Mouse (Mus musculus) spleen, adult 2 months (tissue): Measurements from ENCODE around the gene Fmnl1. TPM values are rescaled to one million over a fixed set of nuclear protein-coding genes. Genes with fewer than 3 reads are reported as not detected.

Source experiments
- DNase-seq, 2 experiments: peaks; one replicate each; pipeline versions ENCODE4 v3.0.0 to v3.0.0-alpha.2; 2012 to 2021; ENCODE audit warnings: low spot score in 2 of 2, low read depth in 1 of 2
- H3K27ac ChIP-seq: fragments of 200-500 bp; 2 replicates; pipeline ENCODE4 v1.5.1; 2012; ENCODE audit warnings: low read length, inconsistent platforms; ENCODE audit not compliant: insufficient read depth
- H3K27me3 ChIP-seq: fragments of 200-500 bp; 2 replicates; pipeline ENCODE4 v1.6.1; 2012; ENCODE audit warnings: mild to moderate bottlenecking, moderate library complexity, low read length, inconsistent platforms; ENCODE audit not compliant: control insufficient read depth, insufficient read depth
- H3K36me3 ChIP-seq: fragments of 200-500 bp; 2 replicates; pipeline ENCODE4 v1.6.1; 2012; ENCODE audit warnings: mild to moderate bottlenecking, low read length, inconsistent platforms; ENCODE audit not compliant: control insufficient read depth, insufficient read depth
- H3K4me1 ChIP-seq: fragments of 200-500 bp; 2 replicates; pipeline ENCODE4 v1.6.1; 2011; ENCODE audit warnings: inconsistent platforms; ENCODE audit not compliant: control insufficient read depth, insufficient read depth, insufficient read length
- H3K4me3 ChIP-seq: fragments of 200-500 bp; 2 replicates; pipeline ENCODE4 v1.5.1; 2011; ENCODE audit warnings: mild to moderate bottlenecking, inconsistent platforms; ENCODE audit not compliant: insufficient read depth, insufficient read length; ENCODE audit errors: extremely low read depth
- CTCF ChIP-seq: fragments of 200-500 bp; IDR thresholded peaks from 2 replicates; pipeline ENCODE4 v1.5.1; 2011; ENCODE audit warnings: mild to moderate bottlenecking, inconsistent platforms; ENCODE audit not compliant: insufficient read depth, insufficient read length, insufficient replicate concordance; ENCODE audit errors: extremely low read depth
- POLR2A ChIP-seq: fragments of 200-500 bp; IDR thresholded peaks from 2 replicates; pipeline ENCODE4 v1.6.1; 2011; ENCODE audit warnings: low read depth, low read length, inconsistent platforms
- WGBS: fragments of 180-500 bp; shearing (Covaris S2); methylation state at CpG from one replicate; pipeline ENCODE4 v1.1.7; 2018; 5-methylcytosine and 5-hydroxymethylcytosine counted together
- polyA plus RNA-seq: library from polyadenylated mRNA; depleted of rRNA; stranded (reverse); fragments of >200 nt; gene quantifications from 2 replicates; pipeline ENCODE4 v1.2.3, GENCODE M21; 2012

Gene Fmnl1
- polyA plus RNA-seq, 1 experiment: 137 TPM

- H3K4me3 ChIP-seq: no peak overlapping the region
- peaks cover 4% of the 10 kb centered on the region for H3K4me1 ChIP-seq
- WGBS: 61% methylated on average over 8 of the region's 8 CpGs
- H3K27me3 ChIP-seq: no peaks in the 10 kb centered on the region
- TF ChIP-seq POLR2A: no peak
- no peak for TF ChIP-seq CTCF
- H3K36me3 ChIP-seq: no peaks in the 10 kb centered on the region
- H3K27ac ChIP-seq: no peak overlapping the region
- no peak for DNase-seq
These were observed 34.8 kb upstream of the Fmnl1 start for GRCm38 (mm10) chr11:103136039-103136577.

- Histone ChIP-seq H3K27ac (no peak overlapping the region), H3K4me3 (no peak overlapping the region), H3K36me3 (no peaks in the 10 kb centered on the region), H3K4me1 (peaks cover 6% of the 10 kb centered on the region; the same call in 1 of the 2 replicates), H3K27me3 (no peaks in the 10 kb centered on the region)
- WGBS: 93% methylated on average over 14 of the region's 14 CpGs
- no peak for DNase-seq
- TF ChIP-seq CTCF (no peak), POLR2A (no peak)
These were observed 30.8 kb upstream of the Fmnl1 start for GRCm38 (mm10) chr11:103139951-103140762.

GRCm38 (mm10) chr11:103140763-103141100 is 30.2 kb upstream of the Fmnl1 start:
- no peak for DNase-seq
- peaks cover 6% of the 10 kb centered on the region; the same call in 1 of the 2 replicates for H3K4me1 ChIP-seq
- no peaks in the 10 kb centered on the region for H3K27me3 ChIP-seq
- no peaks in the 10 kb centered on the region for H3K36me3 ChIP-seq
- 81% methylated on average over 6 of the region's 6 CpGs for WGBS
- H3K4me3 ChIP-seq: no peak overlapping the region
- H3K27ac ChIP-seq: 0 out of 2 replicates have a peak overlapping the region, but pooled peaks have one; percentile 45
- no peak for TF ChIP-seq POLR2A
- no peak for TF ChIP-seq CTCF

GRCm38 (mm10) chr11:103141101-103141943 is 29.6 kb upstream of the Fmnl1 start:
- Histone ChIP-seq H3K27ac (peak overlapping the region; percentile 45), H3K4me3 (no peak overlapping the region), H3K4me1 (peaks cover 6% of the 10 kb centered on the region; the same call in 1 of the 2 replicates), H3K36me3 (no peaks in the 10 kb centered on the region), H3K27me3 (no peaks in the 10 kb centered on the region)
- no peak for DNase-seq
- TF ChIP-seq CTCF (no peak), POLR2A (no peak)
- WGBS: 71% methylated on average over 11 of the region's 11 CpGs

- Histone ChIP-seq H3K27me3 (no peaks in the 10 kb centered on the region), H3K4me3 (no peak overlapping the region), H3K4me1 (peaks cover 6% of the 10 kb centered on the region; the same call in 1 of the 2 replicates), H3K36me3 (no peaks in the 10 kb centered on the region), H3K27ac (peak overlapping the region; percentile 34)
- 50% methylated on average over 1 of the region's 1 CpGs for WGBS
- no peak for DNase-seq
- TF ChIP-seq CTCF (no peak), POLR2A (no peak)
These were observed 29.0 kb upstream of the Fmnl1 start for GRCm38 (mm10) chr11:103141944-103142255.

DNA sequence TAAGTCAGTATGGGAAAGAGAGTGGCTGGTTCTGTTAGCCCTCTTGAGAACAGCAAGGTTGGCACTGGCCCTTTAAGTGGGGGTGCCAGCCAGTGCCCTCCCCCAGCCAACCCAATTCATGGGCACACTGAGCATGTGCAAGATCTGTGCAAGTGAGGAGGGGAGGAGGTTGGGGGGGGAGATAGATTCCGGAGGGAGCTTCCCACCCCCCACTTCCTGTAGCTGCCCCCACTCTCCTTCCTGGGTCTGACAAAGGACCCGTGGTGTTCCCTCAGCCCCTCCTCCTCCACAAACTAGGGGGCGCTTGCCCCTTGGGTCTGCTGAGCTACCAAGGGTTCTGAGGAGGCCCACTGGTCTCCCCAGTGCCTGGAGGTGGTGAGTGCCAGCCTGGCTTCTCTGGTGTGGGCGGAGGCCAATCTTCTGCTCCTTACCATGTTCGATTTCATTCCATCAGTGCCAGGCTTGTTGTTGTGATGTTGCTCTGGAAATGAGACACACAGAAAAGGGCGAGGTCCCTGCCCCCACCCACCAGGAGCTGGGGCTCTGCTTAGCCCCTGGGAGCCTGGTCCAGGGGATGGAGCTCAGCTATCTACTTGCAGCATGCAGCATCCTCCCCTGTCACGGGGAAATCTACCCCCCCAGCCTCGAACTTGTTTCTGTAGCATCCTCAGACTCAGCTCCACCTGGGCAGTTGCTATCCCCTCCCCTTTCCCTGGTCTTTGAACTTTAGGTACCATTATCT is 28.3 kb upstream of the Fmnl1 start:
- WGBS: 17% methylated on average over 8 of the region's 8 CpGs
- Histone ChIP-seq H3K27me3 (no peaks in the 10 kb centered on the region), H3K4me1 (peaks cover 6% of the 10 kb centered on the region; the same call in 1 of the 2 replicates), H3K36me3 (no peaks in the 10 kb centered on the region), H3K27ac (peak overlapping the region; percentile 66; the same call in 1 of the 2 replicates), H3K4me3 (peak overlapping the region; percentile 40; the same call in 1 of the 2 replicates)
- TF ChIP-seq CTCF: no peak
- peak in 1 of 2 experiments; percentile 56 for DNase-seq
